Mouse (Mus musculus) MN1 (cell line): ENCODE measurements around the gene Atp5l.
A peak's percentile ranks its signal among the peaks of the same experiment; 100 is the strongest.
"Not testable (repeated sequence)": the region's sequence is repeated elsewhere in the genome, so short reads cannot be mapped to it uniquely, and the experiment has no call there.

Source experiments
- DNase-seq: peaks from one replicate; pipeline ENCODE4 v3.0.0-alpha.2; 2016; ENCODE audit warnings: low spot score

Gene Atp5l

DNA sequence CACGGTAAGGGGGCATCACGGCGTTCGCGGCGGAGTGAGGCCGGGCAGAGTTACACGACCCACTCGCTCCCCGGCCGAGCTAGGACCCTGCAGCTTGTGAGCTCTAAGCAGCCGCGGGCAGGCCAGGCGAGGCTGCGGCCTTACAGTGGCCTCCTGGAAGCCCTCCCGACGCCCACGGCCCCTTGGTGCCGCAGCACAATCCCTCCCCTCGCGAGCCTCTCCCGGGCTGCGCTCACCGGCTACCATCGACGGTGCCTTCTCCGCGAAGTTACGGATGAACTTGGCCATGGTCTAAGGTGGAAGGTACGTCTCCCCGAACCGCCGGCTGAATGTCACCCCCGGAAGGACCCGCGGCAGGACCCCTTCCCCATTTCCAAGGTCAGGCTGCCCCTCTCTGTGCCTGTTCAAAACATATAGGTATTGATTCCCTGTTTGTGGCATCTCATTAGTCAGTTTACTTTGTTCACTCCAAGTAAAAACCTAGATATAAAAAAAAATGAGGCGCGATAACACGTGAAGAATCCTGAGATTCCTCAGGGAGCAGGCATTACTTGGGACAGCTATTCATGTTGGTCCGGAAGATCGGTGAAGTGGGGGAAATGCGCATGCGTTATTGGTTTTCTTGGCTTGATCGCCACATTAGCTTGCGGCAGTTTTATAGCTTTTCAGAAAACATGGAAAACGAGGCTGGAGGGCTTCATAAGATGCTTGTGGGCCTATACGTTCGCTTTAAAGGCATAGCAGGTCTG, at the start of gene Atp5l:
Atp5l (minus strand) TSS at position 369 of the 749 bp plus-strand sequence.
- DNase-seq = peak; percentile 96

- DNase-seq = no peak
These were observed 48.9 kb upstream of the Atp5l start for GRCm38 (mm10) chr9:44969450-44969849.

DNA sequence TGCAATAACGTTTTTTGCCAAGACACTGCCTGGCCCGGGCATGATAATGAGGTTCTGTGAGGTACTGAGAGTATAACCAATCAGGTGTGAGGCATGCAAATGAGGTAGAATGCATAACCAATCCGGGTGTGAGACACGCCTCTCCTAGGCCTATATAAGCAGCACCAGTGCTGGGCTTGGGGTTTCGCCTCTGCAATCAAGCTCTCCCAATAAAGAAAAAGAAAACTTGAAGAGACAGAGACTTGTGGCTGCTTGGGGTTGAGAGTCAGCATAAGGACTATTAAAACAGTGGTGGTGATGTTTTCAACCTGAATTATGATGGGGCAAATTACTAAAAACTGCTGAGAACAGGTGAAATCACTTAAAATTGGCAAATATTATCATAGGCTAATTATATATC, 47.2 kb upstream of the Atp5l start:
- DNase-seq = not testable (repeated sequence)

DNA sequence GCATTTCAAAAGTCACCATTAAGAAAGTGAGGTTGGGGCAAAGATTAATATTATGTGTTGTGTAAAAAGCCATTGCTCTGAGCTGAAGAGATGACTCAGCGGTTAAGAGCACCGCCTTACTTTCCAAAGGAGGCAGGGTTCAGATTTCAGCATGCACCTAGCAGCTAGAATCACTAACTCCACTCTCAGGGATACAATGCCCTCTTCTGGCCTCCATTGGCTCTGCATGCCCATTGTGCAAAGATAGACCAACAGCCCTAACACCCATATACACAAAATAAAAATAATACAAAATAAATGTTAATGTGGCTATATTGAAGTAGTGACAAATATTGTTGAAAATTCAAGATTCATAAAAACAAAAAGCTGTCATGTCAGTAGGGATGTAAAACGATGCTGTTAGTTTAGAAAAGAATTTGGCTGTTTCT, 46.3 kb upstream of the Atp5l start:
- DNase-seq = peak; percentile 83

GRCm38 (mm10) chr9:44965833-44966466, 45.4 kb upstream of the Atp5l start:
- no peak for DNase-seq

DNA sequence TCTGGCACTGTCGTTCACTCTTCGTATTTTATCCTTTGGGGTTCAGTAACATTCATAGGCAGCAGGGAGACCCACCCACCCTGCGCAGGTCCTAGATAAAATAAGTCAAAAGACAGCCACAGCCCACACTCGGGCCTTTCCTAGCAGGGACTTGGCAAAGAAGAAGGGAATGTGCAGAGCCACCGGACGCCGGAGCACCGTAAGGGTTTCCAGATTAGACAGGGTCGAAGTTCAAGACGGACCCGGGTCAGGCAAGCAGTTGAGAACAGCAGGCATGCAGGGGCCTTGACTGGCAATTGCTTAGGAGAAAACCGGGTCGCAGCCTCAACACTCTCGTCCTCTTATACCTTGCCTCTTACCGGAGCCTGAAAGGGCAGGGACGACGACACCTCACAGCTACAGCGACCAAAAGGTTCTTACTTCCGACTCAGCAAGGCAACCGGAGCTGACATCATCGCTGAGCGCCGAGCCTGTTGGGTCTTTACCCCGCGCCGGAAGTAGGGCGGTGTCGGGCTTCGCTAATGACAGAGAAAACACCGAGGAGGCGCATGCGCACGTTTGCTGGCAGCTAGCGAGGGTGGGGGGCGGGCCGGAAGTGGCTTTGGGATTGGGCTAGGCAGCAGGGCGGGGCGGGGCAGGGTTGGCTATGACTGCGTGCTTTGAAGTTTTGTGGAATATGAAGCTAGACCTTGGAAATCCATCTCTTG, 44.7 kb upstream of the Atp5l start, which contains the start of gene Ube4a:
Ube4a (minus strand) TSS at position 475 of the 707 bp plus-strand sequence.
- peak; percentile 99 for DNase-seq

- DNase-seq = no peak
These were observed 33.9 kb upstream of the Atp5l start for GRCm38 (mm10) chr9:44954432-44954831.

GRCm38 (mm10) chr9:44947836-44948235, 27.3 kb upstream of the Atp5l start:
- DNase-seq = no peak

DNA sequence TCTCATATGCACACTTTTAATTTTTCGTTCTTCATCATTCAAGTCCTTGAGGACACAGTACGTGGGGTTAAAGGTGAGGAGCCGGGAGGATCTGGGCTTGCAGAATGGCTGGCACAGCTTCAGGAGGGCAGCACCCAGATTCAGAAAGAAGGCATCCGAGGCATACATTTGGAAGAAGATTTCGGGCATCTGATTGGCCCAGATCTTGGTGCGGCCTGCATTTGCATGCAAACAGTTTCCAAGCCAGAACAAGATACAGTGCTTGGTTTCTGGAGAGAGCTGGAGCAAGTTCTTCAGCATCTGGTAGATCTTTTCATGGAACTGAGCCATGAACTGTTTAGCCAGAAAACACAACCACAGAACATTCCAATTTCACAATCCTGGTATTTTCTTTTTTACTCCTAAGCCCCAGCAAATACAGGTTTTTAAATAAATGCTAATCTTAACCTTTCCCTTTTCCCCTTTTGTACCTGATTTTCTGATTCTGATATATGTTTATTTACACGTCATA, 25.7 kb upstream of the Atp5l start:
- DNase-seq = no peak

GRCm38 (mm10) chr9:44942421-44942820, 21.9 kb upstream of the Atp5l start:
- DNase-seq = no peak

DNA sequence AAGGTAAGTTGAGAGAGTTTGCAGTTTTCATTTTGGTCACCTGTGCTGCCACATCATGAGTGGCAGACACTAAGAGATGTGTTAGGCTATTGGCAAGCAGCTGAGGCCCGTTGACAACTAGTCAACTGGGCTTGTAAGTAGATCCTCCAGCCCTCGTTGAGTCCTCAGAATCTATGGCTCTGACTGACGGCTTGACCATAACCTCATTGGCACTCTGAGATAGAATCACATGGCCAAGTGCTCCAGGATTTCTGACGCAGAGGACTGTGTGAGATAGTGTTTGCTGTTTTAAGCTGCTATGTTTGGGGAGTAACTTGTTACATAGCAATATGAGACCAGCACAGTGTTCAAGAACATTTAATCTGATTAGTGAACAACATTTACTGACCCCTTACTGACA, 21.2 kb upstream of the Atp5l start:
- no peak for DNase-seq

DNA sequence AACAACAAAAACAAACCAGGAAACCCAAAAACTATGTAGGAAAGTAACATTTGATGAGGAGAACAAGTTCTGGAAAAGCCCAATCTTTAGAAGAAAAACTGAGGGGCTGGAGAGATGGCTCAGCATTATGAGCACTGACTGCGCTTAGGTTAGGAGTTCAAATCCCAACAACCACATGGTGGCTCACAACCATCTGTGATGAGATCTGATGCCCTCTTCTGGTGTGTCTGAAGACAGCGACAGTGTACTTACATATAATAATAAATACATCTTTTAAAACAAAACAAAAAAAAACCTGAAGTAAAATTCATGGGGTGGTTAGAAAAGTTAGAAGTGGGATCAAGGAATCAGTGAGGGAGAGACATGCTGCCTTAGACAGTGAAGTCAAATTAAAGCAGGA, 1.0 kb upstream of the Atp5l start:
- DNase-seq = no peak

- DNase-seq = no peak
These were observed 554 bp upstream of the Atp5l start for GRCm38 (mm10) chr9:44921123-44921468.

DNA sequence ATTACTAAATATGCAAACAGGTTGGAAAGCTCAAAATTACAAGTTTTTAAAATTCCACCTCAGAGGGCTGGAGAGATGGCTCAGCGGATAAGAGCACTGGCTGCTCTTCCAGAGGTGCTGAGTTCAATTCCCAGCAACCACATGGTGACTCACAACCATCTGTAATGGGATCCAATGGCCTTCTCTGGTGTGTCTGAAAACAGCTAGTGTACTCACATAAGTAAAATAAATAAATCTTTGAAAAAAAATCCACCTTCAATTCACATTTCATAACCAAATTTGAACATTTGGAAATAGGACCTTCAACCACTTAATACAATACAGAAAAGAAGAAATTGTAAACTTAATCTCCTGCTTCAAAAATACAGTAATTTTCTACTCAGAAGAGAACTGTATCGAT, 936 bp downstream of the Atp5l start:
- DNase-seq = no peak

- peak; percentile 49 for DNase-seq
These were observed 4.3 kb downstream of the Atp5l start for GRCm38 (mm10) chr9:44916196-44916595.

DNA sequence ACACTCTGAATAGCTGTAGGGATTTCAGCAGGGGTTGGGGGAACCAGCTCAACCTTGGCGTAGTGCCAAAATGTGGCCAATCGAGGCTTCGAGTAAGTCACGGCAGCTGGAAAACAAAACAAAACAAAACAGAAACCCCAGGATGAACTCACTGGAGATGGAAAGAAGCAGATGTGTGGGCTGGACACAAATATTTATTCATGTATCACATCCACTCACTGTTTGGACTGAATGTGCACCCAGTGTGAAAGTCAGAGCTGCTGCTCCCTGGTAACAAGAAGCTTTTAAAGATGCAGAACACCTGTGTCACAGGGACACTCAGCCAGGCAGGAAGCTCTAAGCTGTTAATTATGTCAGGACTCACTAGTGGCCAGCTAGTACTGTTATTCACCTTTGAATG, 5.8 kb downstream of the Atp5l start:
- peak; percentile 27 for DNase-seq

DNA sequence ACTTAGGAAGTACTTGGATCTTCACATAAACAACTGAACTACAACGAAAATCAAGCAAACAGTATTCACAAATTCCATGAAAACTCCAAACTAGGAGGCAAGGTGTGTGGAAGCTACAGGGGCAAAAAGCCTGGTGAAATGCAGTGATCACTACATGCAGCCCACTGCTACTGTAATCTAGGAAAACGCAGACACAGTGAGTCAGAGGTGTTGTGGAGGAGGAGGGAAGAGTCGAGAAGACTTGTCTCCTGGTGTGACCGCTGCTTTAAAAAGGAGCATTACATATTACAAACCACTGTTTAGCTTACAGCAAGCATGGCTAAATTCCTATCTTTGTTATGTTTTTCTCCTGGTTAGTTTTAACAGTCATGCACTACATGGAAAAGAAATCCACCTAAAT, 9.2 kb downstream of the Atp5l start:
- DNase-seq = no peak

- peak; percentile 68 for DNase-seq
These were observed 14.9 kb downstream of the Atp5l start for GRCm38 (mm10) chr9:44905620-44906019.

DNA sequence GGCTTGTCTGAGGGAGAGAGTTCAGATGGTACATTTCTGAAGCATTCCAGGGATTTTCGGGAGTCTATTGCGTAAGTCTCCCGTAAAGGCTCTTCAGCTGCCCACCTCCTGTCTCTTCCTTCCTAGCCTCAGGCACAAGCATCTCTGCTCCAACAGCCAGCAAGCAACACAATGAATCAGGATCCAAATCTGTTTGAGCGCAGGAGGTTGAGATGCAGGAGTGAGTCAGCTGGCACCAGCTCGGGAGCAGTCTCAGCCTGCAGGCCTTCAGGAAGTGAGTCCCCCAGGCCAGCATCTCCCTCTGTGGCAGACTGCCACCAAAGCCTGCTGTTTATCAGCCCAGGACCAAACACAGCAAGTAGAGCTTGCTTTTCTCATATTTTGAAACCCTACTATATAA, 15.6 kb downstream of the Atp5l start:
- peak; percentile 74 for DNase-seq

DNA sequence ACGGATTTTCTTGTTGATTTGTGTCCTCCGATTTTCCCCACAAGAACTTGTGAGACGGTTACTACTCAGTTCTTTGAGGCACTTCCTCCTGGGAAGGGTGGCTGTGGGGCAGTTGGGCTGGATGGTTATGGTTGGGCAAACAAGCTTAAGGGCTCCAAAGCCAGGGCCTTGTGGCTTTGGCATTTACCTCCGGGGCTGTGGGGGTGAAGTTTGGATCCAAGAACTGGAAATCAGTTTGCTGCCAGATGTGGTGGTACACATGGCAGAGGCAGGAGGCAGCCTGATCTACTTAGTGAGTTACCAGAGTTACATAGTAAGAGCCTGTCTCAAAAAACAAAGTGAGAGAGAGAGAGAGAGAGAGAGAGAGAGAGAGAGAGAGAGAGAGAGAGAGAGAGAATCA, 16.7 kb downstream of the Atp5l start:
- no peak for DNase-seq

DNA sequence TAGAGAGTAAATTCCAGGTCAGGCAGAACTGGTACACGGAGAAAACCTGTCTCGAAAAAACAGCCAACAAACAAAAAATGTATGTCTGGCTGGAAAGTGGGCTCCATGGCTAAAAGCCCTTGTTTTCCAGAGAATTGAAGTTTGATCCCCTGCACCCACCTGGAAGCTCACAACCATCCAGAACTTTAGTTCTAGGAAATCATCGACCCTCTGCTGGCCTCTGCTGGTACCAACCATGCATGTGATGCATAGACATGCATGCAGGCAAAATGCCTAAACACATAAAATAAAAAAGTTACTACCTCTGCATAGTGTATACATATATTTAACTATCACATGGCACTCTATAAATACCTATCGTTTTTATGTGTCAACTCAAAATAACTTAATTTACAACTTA, 20.1 kb downstream of the Atp5l start:
- no peak for DNase-seq

GRCm38 (mm10) chr9:44899716-44900115, 20.8 kb downstream of the Atp5l start:
- no peak for DNase-seq

DNA sequence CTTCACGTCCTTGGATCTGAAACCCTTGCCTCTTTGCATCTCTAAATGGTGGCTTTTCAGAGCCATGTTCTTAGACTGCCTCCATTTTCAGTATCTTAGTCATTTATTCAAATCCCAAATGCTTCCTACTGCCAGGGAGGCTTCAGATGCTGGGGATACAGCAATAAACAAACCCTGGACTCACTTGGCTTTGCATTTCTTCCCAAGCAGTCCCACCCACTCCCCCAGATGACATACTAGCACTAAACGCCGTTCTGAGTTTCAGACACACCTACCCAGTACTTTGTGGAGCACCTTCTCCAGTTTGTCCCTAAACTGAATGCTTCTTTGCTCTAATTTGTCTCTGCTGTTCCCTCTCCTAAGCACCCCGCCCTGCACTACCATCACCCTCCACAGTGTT, 23.5 kb downstream of the Atp5l start:
- DNase-seq = no peak
